Mouse (Mus musculus) adrenal gland, postnatal 14 days (tissue): ENCODE measurements around the gene 4931428L18Rik. TPM values are rescaled to one million over a fixed set of nuclear protein-coding genes. Genes with fewer than 3 reads are reported as not detected.

Experiments used
- DNase-seq: peaks from one replicate; pipeline ENCODE4 v3.0.0; 2021; ENCODE audit warnings: mixed read lengths
- long read RNA-seq, 2 experiments: library from polyadenylated mRNA; stranded (forward); transcript quantifications; one replicate each; pipeline ENCODE4 v2.0.0; 2021
- total RNA-seq: library from RNA; stranded (reverse); gene quantifications from 2 replicates; pipeline ENCODE4 v1.2.3, GENCODE M21; 2021

The 4931428L18Rik gene
- total RNA-seq, result 0.56 TPM in 1 of 2 replicates, not detected in the other
- long read RNA-seq, experiment 1, result 0 reads
- long read RNA-seq, experiment 2, partial matches to known transcripts, result 1 of 1 reads
- long read RNA-seq, experiment 2, other reads (novel, unspliced or antisense), result 0 of 1 reads

- no peak for DNase-seq
These were observed at the start of gene 4931428L18Rik, which contains the start of gene Pih1d3 for GRCm38 (mm10) chr1:31222564-31222963. 4931428L18Rik (minus strand) TSS chr1:31222684. Pih1d3 (plus strand) TSS chr1:31222838.

- no peak for DNase-seq
These were observed 37.9 kb upstream of the 4931428L18Rik start for GRCm38 (mm10) chr1:31260218-31260923.

GRCm38 (mm10) chr1:31233319-31234036 lies 11.0 kb upstream of the 4931428L18Rik start:
- no peak for DNase-seq

GRCm38 (mm10) chr1:31220599-31221250 lies 1.8 kb downstream of the 4931428L18Rik start:
- DNase-seq, result no peak

GRCm38 (mm10) chr1:31214831-31215230 lies 7.7 kb downstream of the 4931428L18Rik start:
- no peak for DNase-seq

GRCm38 (mm10) chr1:31210144-31210543 lies 12.3 kb downstream of the 4931428L18Rik start:
- peak; percentile 59 for DNase-seq

GRCm38 (mm10) chr1:31205770-31206169 lies 16.7 kb downstream of the 4931428L18Rik start:
- DNase-seq, result no peak

GRCm38 (mm10) chr1:31205346-31205745 lies 17.1 kb downstream of the 4931428L18Rik start:
- DNase-seq, result no peak

- DNase-seq, result no peak
These were observed 18.7 kb downstream of the 4931428L18Rik start for GRCm38 (mm10) chr1:31203771-31204170.

GRCm38 (mm10) chr1:31196959-31197358 lies 25.5 kb downstream of the 4931428L18Rik start:
- no peak for DNase-seq

- DNase-seq, result no peak
These were observed 26.9 kb downstream of the 4931428L18Rik start for GRCm38 (mm10) chr1:31195633-31196032.

GRCm38 (mm10) chr1:31190237-31190866 lies 32.1 kb downstream of the 4931428L18Rik start:
- no peak for DNase-seq

GRCm38 (mm10) chr1:31178264-31178663 lies 44.2 kb downstream of the 4931428L18Rik start:
- DNase-seq, result no peak

GRCm38 (mm10) chr1:31176101-31176500 lies 46.4 kb downstream of the 4931428L18Rik start, which contains the start of gene Lgsn:
Lgsn (plus strand) TSS chr1:31176401.
- DNase-seq, result no peak

- DNase-seq, result no peak
These were observed 47.1 kb downstream of the 4931428L18Rik start for GRCm38 (mm10) chr1:31175401-31175800.

GRCm38 (mm10) chr1:31165326-31166121 lies 57.0 kb downstream of the 4931428L18Rik start:
- no peak for DNase-seq

- DNase-seq, result no peak
These were observed 57.8 kb downstream of the 4931428L18Rik start for GRCm38 (mm10) chr1:31164527-31165189.

- DNase-seq, result no peak
These were observed 65.6 kb downstream of the 4931428L18Rik start for GRCm38 (mm10) chr1:31156884-31157283.

- DNase-seq, result no peak
These were observed 66.3 kb downstream of the 4931428L18Rik start for GRCm38 (mm10) chr1:31156185-31156584.

GRCm38 (mm10) chr1:31153793-31154349 lies 68.6 kb downstream of the 4931428L18Rik start:
- peak; percentile 69 for DNase-seq
